Mouse (Mus musculus): ENCODE data around the gene Vwa3a.

The Vwa3a gene

DNA sequence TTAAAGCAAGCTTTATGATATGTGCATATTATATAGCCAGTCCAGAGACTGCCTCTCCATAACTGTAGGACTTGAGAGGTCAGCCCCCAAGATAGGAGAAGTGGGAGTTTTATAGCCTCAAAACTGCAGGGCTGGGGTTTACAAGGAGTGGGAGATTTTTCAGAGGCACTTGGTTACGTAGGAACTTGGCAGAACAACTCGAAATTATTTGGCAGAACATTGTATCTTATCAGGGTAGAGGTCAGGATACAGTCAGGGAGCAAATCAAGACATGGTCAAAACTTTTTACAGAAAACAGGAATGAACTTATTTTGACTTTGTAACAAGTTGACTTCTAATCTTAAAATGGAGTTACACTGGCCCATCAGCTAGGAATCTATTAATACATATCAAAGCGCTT is 6.9 kb downstream of the Vwa3a start:
- no peak for DNase-seq (ENCODE audit: low read depth, low spot score)

DNA sequence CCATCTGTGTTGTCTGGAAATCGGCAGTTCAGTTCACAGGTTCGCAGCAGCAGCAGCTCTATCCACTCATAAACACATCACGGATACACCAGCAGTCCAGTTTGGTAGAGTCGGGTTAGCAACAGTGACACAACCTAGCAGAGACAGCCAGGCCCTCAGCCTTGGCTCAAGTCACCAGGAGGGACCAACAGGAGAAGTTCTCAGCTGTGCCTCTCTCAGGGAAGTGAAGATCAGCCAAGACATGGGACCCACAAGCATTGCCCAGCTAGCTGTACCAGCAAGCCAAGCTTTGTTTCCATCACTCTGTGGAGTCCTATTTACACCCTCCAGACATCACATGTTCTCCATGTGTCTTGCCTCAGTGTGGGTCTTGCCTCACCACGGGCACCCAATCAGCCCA is 7.7 kb downstream of the Vwa3a start:
- DNase-seq (ENCODE audit: low read depth, low spot score) = no peak

DNA sequence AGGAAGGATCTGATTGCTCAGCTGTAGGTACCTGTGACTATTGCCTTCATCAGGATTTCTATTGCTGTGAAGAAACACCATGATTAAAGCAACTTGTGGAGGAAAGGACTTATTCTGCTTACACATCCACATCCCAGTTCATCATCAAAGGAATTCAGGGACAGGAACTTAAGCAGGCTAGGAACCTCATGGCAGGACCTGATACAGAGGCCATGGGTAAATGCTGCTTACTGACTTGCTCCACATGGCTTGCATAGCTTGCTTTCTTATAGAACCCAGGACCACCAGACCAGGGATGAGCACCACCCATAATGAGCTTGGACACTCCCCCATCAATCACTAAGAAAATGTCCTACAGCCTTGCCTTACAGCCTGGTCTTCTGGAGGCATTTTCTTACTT is 9.4 kb downstream of the Vwa3a start:
- no peak for DNase-seq (ENCODE audit: low read depth, low spot score)

DNA sequence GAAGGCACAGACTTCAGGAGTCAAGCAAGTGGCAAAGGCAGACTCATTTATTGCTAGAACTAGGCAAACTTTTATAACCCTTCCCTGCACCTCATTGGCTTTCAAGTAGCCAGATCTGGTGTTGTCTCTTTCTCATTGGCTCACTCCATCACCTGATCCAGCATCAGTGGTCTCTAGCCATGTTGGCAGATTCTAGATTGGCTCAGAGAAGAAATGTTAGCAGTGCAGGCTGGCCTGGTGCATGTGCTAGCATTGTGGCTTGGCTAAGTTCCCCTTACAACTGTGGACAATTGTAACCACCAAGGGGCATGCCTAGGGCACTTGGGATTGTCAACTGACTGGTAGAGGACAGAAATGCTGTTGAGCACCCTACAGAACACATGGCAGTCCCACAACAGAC is 12.2 kb downstream of the Vwa3a start:
- DNase-seq (ENCODE audit: low read depth, low spot score) = no peak

DNA sequence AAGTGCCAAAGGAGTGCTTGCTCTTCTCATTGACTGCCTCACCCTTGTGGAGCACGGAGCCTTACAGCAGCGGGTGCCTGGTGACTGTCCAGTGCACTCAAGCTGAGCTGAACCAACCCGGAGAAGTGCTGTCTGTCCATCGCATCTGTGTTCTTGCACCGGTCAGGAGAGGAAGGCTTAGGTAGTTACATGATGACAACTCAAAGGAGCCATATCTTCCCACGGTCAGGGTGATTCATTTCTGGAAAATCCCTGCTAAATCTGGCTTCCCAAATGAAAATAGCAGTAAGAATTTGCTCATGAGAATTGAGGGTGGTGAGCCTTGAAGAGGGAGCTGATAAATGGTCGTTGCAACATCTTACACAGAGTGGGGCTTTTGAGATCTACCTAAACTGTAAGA is 12.8 kb downstream of the Vwa3a start:
- DNase-seq (ENCODE audit: low read depth, low spot score) = no peak

DNA sequence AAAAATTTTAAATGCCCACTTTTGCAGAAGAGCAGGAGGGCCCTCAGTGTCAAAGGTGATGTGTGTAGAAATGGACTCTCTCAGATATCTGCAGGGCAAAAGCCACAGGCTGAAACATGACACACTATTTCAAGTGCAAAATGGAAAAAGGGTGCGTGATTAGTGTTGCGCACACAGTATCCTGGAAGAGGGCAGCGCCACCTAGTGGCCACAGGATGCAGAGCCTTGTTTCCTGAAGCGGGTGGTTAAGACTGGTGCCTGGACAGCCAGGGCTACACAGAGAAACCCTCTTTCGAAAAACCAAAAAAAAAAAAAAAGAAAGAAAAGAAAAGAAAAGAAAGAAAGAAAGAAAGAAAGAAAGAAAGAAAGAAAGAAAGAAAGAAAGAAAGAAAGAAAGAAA is 15.6 kb downstream of the Vwa3a start:
- DNase-seq (ENCODE audit: low read depth, low spot score) = peak; percentile 89

DNA sequence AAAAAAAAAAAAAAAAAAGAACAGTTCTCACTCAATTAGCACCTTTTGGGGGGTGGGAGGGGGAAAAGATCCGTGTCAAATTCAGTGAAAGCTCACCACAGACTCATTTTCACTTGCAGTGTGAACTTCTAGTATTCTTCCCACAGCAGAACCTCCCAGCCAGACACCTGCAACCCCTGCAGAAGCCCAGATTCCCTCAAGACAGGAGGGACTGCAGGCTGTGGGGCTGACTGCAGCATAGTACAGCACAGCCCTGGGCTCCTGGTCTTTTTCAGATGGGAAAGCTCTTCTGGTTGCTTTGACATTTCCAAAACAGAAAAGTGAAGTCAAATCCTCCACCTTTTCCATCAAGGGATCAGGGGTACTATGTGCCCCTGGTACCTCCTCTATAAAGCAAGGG is 28.3 kb downstream of the Vwa3a start:
- DNase-seq (ENCODE audit: low read depth, low spot score) = no peak

DNA sequence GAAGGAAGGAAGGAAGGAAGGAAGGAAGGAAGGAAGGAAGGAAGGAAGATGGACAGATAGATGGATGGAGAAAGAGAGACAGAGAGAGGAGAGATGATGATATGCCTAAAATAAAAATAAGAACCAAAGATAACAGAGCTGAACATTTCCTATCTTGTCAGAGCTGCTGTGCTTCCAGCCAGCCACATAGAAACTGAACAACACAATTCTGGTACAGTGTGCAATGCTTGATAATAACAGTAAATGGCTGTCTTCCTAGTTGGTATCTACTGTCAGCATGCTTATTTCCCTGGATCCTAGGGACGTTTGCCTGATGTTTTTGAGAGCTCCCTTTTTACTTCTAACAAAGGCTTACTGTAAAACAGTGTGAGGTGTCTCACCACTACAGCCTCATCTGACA is 32.3 kb downstream of the Vwa3a start:
- DNase-seq (ENCODE audit: low read depth, low spot score) = no peak

DNA sequence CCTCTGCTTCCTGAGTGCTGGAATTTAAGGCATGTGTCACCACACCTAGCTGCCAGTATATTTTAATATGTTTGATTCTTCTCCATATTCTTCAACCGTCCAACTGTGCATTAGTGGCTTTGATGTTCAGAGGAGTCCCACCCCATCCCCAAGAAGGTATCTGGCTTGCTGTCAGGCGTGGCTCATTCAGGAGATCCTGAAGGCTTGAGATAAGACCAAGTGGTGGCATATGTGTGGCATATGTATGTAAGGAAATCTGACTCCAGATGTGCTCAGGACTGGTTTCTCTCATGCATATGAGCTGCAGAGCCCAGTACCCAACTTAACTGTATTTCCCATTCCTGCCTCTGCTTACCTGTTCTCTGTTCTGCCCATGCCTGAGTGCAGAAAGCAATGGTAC is 38.9 kb downstream of the Vwa3a start:
- DNase-seq (ENCODE audit: low read depth, low spot score) = no peak

DNA sequence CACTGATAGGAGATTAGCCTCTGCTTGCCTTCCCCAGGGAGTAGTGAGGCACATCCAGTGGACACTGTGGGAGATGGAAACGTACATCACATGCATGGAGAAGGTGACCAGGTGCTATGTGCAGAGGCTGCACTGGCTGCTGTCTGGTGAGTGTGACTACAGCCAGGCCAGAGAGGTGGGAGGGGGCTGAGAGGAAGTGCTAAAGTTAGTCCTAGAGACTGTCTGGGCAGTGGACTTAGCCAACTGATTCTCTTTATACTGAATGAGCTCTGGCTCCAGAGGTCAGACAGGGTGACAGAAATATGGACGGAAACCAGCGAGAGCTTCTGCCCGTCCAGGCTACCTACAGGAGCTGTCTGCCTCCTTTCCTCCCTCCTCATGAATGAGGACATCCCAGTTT is 56.4 kb downstream of the Vwa3a start:
- no peak for DNase-seq (ENCODE audit: low read depth, low spot score)

DNA sequence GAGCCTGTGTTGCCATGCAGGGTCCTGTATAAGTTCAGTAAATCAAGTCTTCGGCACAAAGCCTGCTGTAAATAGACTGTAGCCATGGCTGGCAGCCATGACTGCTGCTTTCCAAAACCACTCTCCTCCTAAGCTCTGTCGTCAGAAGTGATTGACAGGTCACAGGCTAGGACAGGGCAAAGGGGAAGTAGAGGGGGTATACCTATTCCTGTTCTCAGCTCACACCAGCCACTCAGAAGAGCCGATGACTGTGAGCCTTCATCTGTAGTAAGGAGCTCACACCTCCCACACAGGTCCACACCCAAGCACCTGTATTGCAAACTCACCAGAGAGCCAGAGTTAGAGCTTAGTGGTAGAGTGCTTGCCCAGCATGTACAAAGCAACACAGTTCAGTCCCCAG is 57.3 kb downstream of the Vwa3a start:
- DNase-seq (ENCODE audit: low read depth, low spot score) = no peak

DNA sequence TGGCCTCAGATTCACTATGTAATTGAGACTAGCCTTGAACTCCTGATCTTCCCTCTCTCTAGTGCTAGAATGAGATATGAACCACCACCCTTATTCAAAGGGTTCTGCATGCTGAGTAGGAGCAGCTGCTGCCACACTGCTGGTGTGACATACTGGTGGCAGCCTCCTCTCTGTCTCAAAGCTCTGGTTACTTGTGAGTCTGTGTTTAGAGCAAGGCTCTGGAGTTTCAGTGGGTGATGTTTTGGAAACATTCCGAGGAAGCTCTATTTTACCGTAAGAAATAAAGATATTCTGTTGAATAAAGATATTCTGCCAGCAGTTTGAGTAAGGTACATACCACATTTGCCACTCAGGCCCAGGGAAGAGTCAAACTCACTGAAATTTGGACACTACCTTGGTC is 64.2 kb downstream of the Vwa3a start:
- DNase-seq (ENCODE audit: low read depth, low spot score) = no peak

DNA sequence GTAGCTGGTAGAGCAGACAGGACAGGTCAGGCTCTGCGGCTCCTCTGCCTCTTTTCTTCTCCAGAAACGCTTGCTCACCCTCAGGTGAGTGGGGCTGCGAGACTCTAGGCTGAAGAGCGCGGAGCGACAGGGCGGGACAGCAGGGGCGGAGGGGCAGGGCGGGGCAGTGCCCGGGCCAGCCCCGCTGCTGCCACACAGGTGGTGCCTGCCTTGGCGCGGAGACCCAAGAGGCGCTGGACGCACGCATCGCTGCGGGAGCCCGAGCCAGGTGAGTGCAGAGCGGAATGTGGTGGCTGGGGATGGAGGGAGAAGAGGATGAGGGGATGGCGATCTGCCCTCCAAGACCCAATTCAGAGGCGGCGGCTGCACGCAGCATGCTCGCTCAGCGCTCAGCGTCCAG is 70.6 kb downstream of the Vwa3a start:
- DNase-seq (ENCODE audit: low read depth, low spot score) = no peak

DNA sequence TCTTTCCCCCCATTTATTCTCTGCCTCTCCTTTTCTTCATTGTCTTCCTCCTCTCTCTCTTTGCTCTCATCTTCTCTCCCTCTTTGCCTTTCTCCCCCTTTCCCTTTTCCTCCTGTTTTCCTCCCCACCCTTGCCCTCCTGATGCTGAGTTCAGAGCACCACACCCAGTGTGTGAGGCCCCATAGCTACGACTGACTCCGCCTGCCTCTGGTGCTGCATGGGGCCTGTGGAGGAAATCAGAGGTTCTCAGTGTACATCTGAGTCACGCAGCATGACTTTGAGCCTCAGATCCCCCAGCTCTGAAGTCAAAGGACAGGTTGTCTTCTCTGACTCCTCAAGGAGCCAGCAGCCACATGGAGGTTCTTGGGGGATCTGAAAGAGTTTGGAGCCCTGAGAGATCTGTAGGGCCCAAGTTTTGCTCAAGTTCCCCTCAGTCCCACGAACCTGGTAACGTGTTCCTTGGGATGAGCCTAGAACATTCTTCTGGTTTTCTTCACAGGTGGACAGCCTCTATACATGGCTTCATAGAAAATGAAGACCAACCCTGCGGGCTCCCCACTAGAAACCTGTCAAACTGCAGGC is 72.8 kb downstream of the Vwa3a start, which contains the start of gene Gm5737:
Gene Gm5737, plus strand, starts transcription at position 532 of the 582 bp plus-strand sequence.
- DNase-seq (ENCODE audit: low read depth, low spot score) = no peak

DNA sequence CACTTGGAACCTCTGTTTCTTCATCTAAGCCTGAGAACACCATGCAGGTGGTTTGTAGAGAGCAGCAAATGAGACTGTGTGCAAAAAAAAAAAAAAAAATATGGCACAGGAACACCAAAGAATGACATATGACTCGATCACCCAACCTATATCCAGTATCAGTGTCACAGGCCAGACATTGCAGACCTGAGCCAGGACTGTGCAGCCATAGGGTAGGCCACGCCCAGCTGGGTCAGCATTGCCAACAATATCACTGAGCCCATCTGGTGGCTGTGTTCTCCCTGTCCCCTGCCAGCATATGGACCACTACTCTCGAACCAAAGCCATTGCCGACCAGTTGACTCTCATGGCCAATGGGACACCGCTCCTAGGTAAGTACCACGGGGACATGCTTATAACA is 78.4 kb downstream of the Vwa3a start:
- DNase-seq (ENCODE audit: low read depth, low spot score) = no peak

DNA sequence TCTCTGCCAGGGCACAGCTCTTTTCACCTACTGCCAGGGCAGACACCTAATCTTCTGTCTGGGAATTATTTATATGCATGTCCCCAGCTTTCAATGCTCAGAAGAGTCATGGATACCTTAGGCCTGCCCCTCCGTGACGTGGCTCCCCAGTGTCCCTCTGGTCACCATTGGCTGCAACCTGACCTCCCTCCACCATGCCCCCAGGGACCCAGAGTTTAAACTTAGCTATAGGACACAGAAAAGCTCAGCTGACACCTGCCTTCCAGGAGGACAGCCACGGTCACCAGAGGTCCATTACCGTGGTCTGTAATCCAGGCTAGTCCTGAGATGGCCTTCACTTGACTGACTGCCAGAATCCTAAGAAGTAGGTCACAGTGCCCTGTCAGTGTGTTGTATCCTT is 80.3 kb downstream of the Vwa3a start:
- no peak for DNase-seq (ENCODE audit: low read depth, low spot score)

DNA sequence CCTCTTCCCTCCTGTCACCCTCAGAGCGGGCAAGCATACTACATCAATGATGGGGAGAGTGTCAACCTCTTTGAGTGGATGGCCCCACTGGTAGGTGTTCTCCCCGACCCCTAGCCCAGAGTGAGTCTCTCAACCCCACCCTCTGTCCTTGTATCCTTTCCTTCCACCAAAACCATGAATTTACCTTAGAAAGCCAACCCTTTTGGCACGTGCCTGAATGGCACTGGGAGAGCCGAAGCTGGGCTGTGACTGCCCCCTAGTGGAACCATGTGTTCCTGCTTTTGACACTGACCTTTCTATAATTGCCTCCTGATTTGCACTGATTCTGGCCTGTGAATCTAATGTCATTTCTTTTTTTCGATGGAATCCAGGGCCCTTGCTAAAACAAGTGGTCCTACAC is 84.1 kb downstream of the Vwa3a start:
- peak; percentile 76 for DNase-seq (ENCODE audit: low read depth, low spot score)

DNA sequence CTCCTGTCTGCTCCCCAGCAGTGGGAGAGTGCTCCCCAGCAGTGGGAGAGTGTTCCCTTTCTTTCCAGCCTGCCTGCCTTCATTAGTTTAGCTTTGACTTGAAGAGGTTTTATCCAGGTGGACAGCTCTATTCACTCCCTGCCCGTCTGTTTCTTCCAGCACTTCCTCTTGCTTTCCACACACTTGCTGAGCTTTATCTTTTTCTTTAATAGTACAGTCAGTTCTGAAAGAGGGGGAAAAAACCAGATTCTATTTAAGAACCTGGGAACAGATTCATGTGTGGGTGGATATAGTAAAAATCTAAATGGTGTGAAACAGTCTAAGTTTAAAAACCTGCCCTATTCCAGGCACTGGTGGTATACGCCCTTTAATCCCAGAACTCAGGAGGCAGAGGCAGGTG is 86.0 kb downstream of the Vwa3a start:
- DNase-seq (ENCODE audit: low read depth, low spot score) = no peak

DNA sequence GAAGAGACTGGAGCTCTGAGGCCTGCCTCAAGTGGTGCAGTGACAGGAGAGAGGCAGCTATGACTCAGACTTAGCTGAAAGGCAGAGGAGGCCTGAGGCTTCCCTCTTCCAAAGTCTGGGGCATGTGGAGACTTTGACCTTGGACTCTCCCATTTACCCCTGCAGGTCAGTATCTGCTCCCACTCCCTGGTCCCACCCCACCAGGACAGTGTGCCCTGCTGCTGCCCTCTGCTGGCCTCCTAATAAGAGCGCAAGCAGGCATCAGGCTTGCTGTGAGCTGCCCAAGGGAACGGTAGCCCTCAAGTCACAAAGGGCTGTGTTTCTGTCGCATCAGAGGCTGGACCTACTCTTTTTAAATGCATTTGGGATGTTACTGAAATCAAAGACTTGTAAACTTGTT is 87.3 kb downstream of the Vwa3a start:
- peak; percentile 55 for DNase-seq (ENCODE audit: low read depth, low spot score)

DNA sequence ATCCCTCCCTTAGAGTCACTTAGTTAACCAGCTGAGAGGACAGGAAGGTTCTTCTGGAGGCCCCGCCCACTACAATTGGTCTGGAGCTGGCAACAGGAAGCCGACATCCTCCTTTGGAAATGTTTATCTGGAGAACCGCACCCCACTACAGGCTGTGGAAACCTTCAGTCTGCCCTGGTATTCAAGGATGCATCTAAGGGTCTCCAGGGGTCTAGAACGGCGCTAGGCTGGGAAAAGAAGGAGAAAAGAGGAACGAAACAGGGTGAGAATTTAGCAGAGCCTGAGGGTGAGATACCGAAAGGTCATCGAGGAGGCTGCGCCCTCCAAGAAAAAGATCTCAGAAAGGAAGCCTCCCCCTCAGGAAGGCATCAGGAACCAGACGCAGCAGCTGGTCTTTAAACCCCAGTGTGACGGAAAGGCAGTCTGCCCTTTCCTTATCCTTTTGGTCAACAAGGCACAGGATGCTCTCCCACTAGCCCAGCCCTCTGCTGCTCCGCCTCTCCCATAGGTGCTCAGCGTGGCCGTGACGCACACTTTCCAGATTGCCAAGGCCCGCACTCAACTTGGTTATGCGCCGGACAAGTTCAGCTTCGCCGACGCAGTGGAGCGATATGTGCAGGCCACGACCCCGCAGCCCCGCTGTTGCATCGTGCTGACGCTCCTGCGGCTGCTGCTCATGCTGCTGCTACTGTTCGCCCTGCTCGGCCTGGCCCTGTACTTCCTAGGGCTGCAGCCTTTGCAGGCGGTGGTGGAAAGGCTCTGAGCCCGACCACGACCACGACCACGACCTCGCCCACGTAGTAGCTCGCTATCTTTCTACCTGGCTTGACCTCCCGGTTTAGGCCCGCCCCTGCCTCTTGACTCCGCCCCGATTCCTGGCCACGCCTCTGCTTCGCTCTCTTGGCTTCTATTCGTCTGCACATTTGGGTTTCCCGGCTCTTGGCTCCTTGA is 91.6 kb downstream of the Vwa3a start:
- peak; percentile 45 for DNase-seq (ENCODE audit: low read depth, low spot score)

DNA sequence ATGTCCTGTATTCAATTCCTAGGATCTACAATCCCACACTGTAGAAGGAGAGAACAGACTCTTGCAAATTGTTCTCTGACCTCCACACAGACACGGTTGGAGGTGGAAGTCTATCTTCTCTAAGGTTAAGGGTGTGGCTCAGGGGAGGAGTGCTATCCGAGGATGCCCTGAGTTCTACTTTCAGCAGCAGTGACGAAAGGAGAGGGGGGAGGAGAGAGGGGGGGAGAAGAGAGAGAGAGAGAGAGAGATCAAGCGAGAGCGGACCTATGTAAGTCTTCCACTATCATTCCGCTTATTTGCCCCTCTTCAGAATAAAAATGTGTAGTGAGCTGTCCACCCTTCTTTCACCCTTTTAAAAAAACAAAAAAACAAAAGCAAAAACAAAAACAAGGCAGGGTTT is 95.3 kb downstream of the Vwa3a start:
- no peak for DNase-seq (ENCODE audit: low read depth, low spot score)

DNA sequence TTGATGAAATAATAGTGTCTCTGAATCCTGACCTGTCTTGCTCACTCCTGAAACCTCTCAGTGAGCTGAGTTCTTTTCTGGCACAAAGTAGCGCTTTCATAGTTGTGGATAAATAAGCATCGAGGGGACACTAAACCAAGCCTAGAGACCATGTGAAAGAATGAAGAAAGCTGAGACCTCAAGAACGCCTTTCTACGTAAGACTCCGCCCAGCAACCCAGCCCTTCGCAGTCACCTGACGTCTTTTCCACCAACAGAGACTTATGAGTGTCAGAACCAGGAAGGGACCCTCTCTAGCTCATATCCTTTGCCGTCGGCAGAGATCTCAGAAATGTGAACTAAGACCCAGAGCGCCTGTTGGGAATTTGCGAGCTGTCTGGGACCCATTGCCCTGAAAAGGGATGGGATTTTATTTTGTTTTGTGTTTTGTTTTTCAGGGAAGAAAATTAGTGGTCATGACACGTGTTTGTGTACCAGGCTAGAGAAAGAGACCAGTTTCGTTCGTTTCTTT is 95.8 kb downstream of the Vwa3a start:
- DNase-seq (ENCODE audit: low read depth, low spot score) = peak; percentile 83

All from mesoderm, embryonic 11.5 days (tissue).